Mouse (Mus musculus) left cerebral cortex, adult 8-10 months (tissue): ENCODE results near the gene Tmem182. TPM values are rescaled to one million over a fixed set of nuclear protein-coding genes. Genes with fewer than 3 reads are reported as not detected.

Source experiments
- DNase-seq, 2 experiments: peaks; one replicate each; pipeline ENCODE4 v3.0.0; 2022; ENCODE audit warnings: low spot score in 2 of 2
- total RNA-seq, 4 experiments: library from RNA; stranded (reverse); gene quantifications; 2 replicates each; pipeline ENCODE4 v1.2.4; 2022

Gene Tmem182
- under 1 TPM; 0.21 to 0.70 (median 0.29) TPM for total RNA-seq

DNA sequence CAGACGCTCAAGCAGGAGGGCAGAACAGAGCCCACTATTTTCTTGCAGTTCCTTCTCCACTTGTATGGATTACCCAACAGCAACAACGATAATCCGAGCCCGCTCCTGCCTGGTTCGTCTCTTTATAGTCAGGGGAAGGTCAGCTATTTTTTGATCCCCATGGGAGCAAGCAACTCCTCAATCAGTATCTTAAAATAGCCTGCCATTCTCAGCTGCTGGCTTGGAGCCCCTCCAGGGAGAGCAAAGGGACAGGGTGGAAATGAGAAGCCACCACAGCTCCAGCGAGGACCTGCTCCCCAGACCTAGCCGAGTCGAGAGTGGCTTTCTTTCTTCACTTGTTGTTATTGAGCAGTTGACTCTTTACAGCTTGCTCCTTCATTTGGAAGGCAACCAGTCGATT is at the start of gene Tmem182:
TSS of gene Tmem182 (plus strand) at position 251 of the 400 bp plus-strand sequence.
- no peak for DNase-seq

DNA sequence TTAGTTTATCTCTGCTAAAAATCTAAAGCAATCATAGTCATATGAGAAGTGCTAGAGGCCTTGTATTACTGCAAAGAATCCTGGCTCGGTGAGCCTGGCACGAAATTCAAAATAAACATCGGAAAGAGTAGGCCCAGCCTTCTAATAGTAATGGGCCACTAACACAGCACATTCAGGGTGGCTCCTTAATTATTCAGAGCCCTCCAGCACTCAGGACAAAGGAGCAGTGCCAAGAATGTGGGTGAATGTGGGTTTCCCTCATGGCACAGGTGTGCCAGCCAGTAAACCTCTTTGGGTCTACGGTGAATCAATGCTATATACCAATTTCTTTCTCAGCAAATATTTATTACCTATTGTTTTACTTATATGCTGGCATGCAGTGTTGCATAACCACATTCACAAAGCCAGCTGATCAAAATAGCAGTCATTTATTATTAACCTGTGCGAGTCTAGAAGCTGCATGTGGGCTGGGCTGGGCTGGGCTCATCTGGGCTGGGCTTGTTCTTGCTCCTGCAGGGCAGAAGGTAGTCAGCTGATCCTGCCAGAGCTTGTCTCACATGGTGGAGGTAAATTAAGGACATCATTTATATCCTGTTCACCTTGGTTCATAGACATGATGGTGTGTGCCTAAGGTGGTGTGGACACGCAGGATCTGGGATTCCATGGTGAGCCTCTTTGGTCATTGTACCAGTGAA is 45.5 kb upstream of the Tmem182 start:
- no peak for DNase-seq

DNA sequence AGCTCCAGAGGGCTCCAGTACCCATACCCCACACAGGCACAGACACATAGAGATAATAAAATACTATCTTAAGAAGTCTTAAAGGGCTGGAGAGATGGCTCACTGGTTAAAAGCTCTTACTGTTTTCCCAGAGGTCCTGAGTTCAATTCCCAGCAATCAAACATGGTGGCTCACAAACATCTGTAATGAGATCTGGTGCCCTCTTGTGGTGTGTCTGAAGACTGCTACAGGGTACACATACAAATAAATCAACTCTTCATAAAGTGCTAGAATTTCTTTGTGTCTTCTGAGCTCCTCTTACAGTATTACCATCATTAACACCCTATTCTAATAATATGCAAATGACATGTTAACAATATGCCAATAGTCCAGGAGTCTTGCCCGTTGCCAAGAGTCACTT is 41.4 kb upstream of the Tmem182 start:
- no peak for DNase-seq

DNA sequence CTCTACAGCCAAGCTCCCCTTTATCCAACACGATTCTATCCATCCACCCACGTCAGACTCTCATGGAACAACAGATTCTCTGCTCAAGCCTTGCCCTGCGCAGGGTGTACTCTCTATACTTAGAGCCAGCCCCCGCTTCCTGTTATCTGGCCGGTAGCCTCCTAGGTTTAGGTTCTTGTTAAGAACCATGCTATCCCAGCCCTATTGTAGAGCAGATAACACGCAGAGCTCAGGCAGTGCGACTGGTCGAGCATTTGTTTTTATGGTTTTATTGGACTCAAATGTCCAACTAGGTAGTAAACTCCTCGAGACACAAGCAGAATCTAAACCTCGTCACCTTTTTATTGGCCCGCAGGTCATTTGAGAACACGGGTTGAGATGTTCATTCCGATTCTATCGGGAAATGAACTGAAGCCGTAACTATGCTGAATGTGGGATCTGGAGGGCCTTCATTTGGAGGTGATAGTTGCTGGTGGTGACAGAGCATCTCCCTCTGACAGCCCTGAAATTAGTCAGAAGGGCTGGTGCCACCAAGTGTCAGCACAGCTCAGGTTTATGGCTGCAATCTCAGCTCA is 40.6 kb upstream of the Tmem182 start:
- DNase-seq: no peak

- DNase-seq: no peak
Observed at GRCm38 (mm10) chr1:40765521-40765920, 39.9 kb upstream of the Tmem182 start.

DNA sequence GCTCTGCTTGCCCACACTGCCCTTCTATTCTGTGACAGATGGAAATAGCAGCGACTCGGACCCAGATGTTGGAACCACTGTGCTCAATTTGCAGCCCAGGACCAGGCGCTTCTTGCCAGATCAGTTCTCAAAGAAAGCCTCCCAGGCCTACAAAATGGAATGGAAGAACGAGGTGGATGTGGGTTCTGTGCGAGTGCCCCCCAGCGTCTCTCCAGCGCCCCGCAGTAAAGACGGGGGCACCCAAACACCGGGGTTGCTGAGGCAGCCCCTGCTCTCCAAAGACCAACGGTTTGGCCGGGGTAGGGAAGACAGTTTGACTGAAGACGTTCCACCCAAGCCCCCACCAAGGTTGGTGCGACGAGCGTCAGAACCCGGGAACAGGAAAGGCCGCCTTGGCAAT is 37.8 kb upstream of the Tmem182 start:
- DNase-seq: no peak

GRCm38 (mm10) chr1:40768606-40769005 is 36.8 kb upstream of the Tmem182 start:
- DNase-seq: peak in 1 of 2 experiments; percentile 40

- DNase-seq: no peak
Observed at GRCm38 (mm10) chr1:40769331-40769894, 36.0 kb upstream of the Tmem182 start.

DNA sequence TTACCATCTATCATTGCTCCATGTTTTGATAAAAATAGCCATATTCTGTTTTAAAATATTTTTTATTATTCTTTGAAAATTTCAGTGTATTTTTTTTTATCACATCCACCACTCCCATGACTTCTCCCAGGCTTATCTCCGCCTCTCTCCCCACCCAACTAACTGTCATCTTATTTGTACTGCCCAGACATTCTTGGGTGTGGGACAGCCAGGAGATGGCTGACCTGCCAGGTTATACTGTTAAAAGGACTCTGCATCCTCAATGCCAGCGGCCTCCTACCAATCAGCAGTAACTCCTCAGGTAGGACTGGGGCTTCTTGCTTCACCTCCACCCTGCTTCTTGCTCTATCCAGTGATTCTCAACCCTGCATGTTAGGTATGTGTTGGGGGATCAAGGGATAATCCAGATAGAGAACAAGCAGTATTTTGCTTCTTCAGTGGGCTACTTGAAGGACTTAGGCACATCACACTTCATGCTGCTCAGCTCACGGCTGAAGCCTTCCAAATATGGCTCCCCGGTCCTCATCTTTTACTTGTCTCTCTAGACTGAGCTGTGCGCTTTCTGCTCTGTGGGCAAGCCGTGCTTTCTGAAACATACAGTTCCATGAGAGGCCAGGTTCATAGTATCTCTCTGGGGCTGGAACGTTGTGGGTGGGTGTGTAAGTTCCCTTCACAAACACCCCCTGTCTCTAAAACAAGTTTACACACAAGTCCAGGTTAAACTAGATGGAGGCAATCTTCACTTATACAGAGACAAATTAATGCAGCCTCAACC is 34.0 kb upstream of the Tmem182 start:
- DNase-seq: no peak

DNA sequence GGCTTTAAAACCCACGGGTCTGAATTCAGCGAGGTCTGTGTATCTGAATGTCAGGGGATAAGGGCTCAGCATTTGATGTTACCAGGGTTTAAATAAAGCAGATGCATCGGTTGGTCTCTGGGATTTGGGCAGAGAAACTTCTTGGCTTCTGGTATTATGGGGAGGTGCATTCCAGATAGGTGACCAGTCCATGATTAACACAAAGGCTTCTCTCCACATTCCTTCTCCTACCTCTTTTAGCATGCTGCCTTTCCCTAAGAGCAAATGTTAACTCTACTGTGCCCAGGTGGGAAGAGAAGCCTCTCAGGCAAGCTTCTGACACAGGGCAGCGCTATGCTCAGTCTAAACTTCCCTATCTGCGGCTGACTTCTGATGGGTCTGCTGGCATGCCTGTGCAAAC is 32.2 kb upstream of the Tmem182 start:
- no peak for DNase-seq

- DNase-seq: no peak
Observed at GRCm38 (mm10) chr1:40774040-40774439, 31.4 kb upstream of the Tmem182 start.

GRCm38 (mm10) chr1:40776102-40776501 is 29.3 kb upstream of the Tmem182 start:
- no peak for DNase-seq

- no peak for DNase-seq
Observed at GRCm38 (mm10) chr1:40776763-40777162, 28.6 kb upstream of the Tmem182 start.

DNA sequence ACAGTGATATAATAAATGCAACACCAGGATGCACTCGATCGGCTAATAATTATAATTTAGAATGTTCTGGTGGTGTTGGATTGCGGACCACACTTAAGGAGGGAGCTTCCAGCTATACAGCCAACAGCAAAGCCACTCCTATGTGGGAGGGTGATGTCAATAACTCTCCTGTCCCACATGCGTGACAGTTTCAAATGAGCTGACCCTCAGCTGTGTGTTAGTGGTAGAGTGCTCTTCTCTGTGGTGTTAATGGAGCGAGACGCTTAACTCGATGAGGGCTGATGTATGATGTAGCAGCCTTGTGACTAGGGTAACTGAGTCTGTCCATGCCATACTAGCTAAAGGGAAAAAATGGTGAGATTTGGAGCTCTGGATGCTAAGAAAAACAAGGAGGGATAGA is 22.0 kb upstream of the Tmem182 start:
- DNase-seq: no peak

DNA sequence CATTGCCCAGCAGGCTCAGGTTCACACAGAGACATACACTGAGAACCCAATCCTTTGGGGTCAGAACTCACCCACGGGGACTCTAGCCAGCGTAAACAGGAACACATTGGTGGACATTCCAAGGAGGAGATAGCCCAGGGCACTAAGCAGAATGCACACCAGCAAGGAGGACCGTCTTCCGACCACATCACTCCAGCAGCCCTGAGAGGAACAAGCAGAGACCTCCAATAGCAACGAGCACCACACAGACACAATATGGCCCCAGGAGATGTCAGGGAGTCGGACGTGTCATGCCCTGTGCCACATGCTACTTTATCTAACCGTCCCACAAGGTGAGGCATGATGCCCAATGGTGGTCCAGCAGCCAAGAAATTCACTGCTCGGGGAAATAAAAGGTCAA is 21.1 kb upstream of the Tmem182 start:
- DNase-seq: no peak

- no peak for DNase-seq
Observed at GRCm38 (mm10) chr1:40785876-40786445, 19.4 kb upstream of the Tmem182 start.

DNA sequence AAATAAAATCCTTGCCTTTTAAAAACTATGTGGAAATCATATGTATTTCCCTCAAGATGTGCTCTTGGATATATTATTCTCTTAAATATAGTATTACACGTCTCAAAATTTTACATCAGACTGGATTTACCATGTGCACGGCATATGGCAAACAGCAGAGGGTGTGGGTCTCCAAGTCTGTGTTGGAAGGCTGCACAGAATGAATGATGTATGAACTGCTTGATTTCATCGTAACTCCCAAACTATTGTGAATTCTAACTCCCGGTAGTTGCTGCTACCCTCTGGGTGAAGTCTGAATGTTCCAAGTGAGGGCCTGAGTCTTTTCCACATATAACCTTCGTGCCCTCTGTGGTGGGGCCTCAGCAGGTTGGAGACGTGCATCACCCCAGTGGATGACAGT is 16.4 kb upstream of the Tmem182 start:
- no peak for DNase-seq

GRCm38 (mm10) chr1:40789666-40790233 is 15.7 kb upstream of the Tmem182 start:
- no peak for DNase-seq

- peak; percentile 84 to 88 for DNase-seq
Observed at GRCm38 (mm10) chr1:40790324-40791141, 14.9 kb upstream of the Tmem182 start, which contains the start of gene Mfsd9. Mfsd9 (minus strand) TSS chr1:40790687.

DNA sequence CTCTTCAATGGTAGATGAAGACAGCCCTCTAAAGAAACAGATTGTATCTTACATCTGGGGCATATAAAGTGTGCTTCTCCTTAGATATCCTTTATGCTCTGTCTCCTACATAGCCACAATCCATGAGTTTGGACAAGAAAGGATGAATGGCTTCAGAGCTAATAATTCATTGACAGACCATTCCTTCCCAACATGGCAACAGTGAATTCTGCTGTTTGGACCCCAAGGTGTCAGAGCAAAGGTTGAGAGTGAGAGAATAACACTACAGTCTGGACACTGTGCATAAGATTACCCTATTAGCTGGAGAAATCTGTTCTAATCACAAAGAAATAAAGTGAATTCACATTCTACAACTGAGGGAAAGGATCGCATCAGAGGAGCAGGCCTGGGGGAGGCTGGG is 9.9 kb upstream of the Tmem182 start:
- no peak for DNase-seq

DNA sequence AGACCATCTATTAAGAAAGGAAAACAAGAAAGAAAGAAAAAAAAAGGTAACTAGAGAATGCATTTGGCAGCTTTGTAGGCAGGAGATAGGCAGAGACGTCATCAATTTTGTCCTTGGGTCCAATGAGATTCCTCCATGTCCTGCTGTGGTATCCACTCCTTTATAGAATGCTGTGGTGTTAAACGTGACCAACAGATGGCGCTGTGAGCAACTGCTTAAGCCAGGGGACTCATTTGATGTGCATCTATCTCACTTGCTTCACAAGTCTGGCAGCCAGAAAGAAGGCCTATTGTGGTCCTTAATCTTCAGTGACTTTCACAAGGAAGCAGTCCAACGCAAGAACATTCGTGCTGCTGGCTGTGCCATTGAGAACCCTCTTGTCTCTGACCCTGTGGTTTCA is 8.1 kb upstream of the Tmem182 start:
- DNase-seq: peak; percentile 16 to 37
